Mouse (Mus musculus) NIH3T3 (cell line): ENCODE measurements around the gene Nrp2.

Source experiments
- DNase-seq: peaks from one replicate; pipeline ENCODE4 v3.0.0-alpha.2; 2012; ENCODE audit warnings: low read depth

The Nrp2 gene

GRCm38 (mm10) chr1:62782573-62782972, 79.5 kb downstream of the Nrp2 start:
- DNase-seq, result no peak

GRCm38 (mm10) chr1:62783354-62784083, 80.4 kb downstream of the Nrp2 start:
- DNase-seq, result no peak

- DNase-seq, result no peak
Observed at GRCm38 (mm10) chr1:62784084-62784392, 81.0 kb downstream of the Nrp2 start.

GRCm38 (mm10) chr1:62786255-62786654, 83.2 kb downstream of the Nrp2 start:
- peak; percentile 83 for DNase-seq

- DNase-seq, result no peak
Observed at GRCm38 (mm10) chr1:62787546-62787945, 84.5 kb downstream of the Nrp2 start.

- DNase-seq, result no peak
Observed at GRCm38 (mm10) chr1:62794223-62794895, 91.3 kb downstream of the Nrp2 start.

- DNase-seq, result no peak
Observed at GRCm38 (mm10) chr1:62794896-62795255, 91.8 kb downstream of the Nrp2 start.

- no peak for DNase-seq
Observed at GRCm38 (mm10) chr1:62795307-62796037, 92.4 kb downstream of the Nrp2 start.

- peak; percentile 64 for DNase-seq
Observed at GRCm38 (mm10) chr1:62796038-62796647, 93.1 kb downstream of the Nrp2 start.

GRCm38 (mm10) chr1:62799427-62799826, 96.3 kb downstream of the Nrp2 start:
- peak; percentile 37 for DNase-seq

- DNase-seq, result no peak
Observed at GRCm38 (mm10) chr1:62800351-62800750, 97.3 kb downstream of the Nrp2 start.

GRCm38 (mm10) chr1:62801429-62801828, 98.3 kb downstream of the Nrp2 start:
- DNase-seq, result no peak

GRCm38 (mm10) chr1:62801842-62802241, 98.8 kb downstream of the Nrp2 start:
- no peak for DNase-seq

- DNase-seq, result no peak
Observed at GRCm38 (mm10) chr1:62803544-62803943, 100.5 kb downstream of the Nrp2 start.

GRCm38 (mm10) chr1:62806014-62806413, 102.9 kb downstream of the Nrp2 start:
- no peak for DNase-seq

GRCm38 (mm10) chr1:62808395-62808794, 105.3 kb downstream of the Nrp2 start:
- no peak for DNase-seq

GRCm38 (mm10) chr1:62809601-62810228, 106.6 kb downstream of the Nrp2 start:
- DNase-seq, result no peak

GRCm38 (mm10) chr1:62811141-62811540, 108.1 kb downstream of the Nrp2 start:
- no peak for DNase-seq

GRCm38 (mm10) chr1:62812701-62813684, 109.9 kb downstream of the Nrp2 start:
- DNase-seq, result no peak

- DNase-seq, result no peak
Observed at GRCm38 (mm10) chr1:62813938-62814337, 110.9 kb downstream of the Nrp2 start.

GRCm38 (mm10) chr1:62817566-62817965, 114.5 kb downstream of the Nrp2 start:
- DNase-seq, result no peak
